Mouse (Mus musculus): Measurements from ENCODE around the gene Rasl12.
A peak's percentile ranks its signal among the peaks of the same experiment; 100 is the strongest.

Rasl12 gene

GRCm38 (mm10) chr9:65398279-65398678 is at the start of gene Rasl12:
Gene Rasl12 (plus strand): TSS chr9:65398506.
- DNase-seq: peak; percentile 99

DNA sequence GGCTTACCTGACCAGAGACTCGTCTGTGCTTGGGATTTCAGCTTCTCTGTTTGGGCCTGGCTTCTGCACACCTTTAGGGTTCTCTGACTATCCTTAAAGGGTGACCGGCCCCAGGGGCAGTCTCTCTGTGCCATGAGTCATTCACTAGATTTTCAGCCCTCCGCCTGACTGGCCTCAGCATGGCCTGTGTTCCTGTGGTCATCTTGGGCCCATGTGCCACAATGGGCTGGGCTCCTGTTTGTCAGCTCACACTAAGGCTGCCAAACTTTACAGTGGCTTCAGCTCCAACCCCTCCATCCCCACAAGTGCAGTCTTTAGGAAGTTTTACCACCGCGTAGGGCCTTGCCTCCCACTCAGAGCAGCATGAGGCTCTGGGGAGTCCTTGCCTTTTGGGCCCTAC is 45.1 kb upstream of the Rasl12 start:
- DNase-seq: peak; percentile 85

DNA sequence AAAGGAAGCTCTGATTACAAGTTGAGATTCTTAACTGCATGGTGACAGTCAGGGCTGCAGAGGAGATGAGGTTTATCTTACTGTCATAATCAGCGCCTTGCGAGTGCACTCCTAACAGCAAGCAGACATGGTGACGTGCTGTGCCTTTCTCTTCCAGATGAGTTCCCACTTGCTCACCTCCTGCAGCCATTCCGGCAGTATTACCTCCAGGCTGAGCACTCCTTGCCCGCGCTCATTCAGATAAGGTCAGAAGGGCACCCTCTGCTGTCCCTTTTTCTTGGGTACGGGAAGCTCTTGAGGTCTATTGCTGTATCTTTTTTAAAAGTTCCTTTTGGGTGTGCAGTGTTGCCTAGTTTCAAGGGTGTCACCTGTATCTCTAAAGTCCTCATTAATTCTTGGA is 41.7 kb upstream of the Rasl12 start:
- DNase-seq: peak; percentile 81

- peak; percentile 79 for DNase-seq
Observed at GRCm38 (mm10) chr9:65356971-65357370, 41.3 kb upstream of the Rasl12 start.

GRCm38 (mm10) chr9:65358956-65359480 is 39.3 kb upstream of the Rasl12 start:
- peak; percentile 91 for DNase-seq

- DNase-seq: peak; percentile 83
Observed at GRCm38 (mm10) chr9:65360641-65361448, 37.5 kb upstream of the Rasl12 start, which contains the start of gene Ubap1l. Gene Ubap1l (plus strand): TSS chr9:65361041.

GRCm38 (mm10) chr9:65363684-65364083 is 34.6 kb upstream of the Rasl12 start:
- peak; percentile 64 for DNase-seq

DNA sequence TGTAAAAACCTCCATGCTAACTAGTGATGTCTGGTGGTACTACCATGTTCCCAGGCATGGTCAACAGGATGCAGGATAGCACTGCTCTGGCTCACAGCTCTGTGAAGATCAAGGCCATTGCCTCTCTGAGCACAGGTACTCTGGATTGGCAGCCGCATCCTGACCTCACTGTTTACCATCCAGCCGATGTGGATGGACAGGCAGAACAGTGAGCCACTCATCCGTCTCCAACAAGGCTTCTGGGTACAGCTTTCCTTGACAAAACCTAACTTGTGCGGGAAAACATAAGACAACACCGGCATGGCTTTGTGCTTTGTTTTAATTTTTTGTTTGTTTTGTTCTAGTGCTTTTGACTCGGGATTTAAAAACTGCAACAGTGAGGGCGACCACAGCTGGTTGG is 32.6 kb upstream of the Rasl12 start:
- peak; percentile 61 for DNase-seq

- DNase-seq: peak; percentile 86
Observed at GRCm38 (mm10) chr9:65371756-65372155, 26.6 kb upstream of the Rasl12 start.

DNA sequence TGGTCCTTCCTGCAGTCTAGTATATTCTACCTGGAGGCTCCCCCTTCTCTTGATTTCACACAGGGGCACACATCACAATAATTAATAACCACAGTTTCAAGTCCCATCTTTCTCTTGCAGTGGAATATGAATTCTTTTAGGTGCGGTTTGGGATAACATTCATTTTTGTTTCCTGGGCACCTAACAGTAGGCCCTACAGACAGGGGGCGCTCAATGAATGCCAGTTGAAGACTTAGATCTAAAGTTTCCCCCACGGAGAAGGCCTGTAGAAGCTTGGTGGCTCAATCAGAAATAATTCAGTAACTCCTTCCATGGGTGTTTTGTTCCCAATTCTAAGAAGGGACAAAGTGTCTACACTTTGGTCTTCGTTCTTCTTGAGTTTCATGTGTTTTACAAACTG is 25.9 kb upstream of the Rasl12 start:
- peak; percentile 80 for DNase-seq

- DNase-seq: peak; percentile 93
Observed at GRCm38 (mm10) chr9:65374468-65375162, 23.7 kb upstream of the Rasl12 start.

DNA sequence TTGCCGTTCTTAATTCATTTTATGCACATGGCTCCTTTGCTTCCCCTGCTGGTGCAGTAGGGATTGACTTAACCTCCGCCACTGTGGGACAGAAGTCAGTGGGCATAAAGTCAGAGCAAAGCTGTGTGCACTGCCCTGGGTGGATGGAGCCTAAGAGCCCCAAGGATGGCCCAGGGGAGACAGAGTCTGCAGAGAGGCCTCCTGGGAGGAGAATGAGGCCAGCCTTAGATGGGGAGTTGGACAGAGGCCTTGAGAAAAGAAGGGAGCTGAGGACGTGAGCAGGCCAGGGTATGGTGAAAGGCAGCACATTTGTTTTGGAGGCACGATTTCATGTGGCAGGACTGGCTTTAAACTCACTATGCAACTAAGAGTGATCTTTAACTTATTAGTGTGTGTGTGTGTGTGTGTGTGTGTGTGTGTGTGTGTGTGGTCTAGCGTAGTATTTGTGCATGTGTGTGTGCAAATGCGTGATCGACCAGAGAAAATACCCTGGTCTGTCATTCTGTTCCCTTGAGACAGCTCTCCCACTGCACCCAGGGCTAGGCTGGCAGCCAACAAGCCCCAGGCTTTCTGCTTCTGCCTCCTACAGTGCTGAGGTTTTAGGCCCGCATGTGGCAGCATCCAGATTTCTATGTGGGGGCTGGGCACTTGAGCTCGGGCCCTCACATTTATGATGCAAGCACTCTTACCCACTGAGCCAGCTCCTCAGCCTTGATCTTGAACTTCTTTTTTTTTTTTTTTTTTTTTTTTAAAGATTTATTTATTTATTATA is 23.0 kb upstream of the Rasl12 start:
- peak; percentile 93 for DNase-seq

- no peak for DNase-seq
Observed at GRCm38 (mm10) chr9:65381017-65381590, 17.2 kb upstream of the Rasl12 start.

DNA sequence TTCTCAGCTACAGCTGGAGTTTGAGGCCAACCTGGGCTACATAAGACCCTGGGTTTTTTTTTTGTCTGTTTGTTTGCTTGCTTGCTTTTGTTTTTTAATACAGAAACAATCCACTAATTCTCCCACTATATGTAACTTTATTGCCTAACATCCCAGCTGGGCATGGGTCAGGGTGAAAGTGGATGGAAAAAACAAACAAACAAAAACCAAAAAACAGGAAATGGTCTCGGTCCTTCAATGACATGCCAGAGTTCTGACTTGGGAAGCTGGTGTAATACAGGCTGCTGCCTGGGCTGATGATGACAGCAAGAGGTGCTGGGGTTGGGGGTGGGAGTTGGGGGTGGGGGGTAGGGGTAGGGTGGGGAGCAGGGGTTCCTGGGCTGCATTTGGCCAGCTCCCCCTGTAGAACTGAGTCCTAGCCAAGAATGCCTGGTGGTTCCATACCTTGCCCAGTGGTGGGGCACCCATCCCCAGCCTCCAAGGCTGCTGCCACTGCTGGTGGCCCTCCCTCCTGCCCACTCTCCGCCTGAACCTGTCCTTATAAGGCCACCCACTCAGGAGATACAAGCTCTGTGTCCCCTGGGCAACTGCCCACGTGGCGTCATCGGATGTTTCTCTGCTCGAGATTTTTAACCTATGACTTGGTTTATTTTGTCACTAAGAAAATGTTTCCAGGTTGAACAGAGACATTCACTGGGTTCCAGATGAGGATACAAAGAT is 16.1 kb upstream of the Rasl12 start:
- DNase-seq: no peak

- DNase-seq: no peak
Observed at GRCm38 (mm10) chr9:65382751-65383097, 15.6 kb upstream of the Rasl12 start.

DNA sequence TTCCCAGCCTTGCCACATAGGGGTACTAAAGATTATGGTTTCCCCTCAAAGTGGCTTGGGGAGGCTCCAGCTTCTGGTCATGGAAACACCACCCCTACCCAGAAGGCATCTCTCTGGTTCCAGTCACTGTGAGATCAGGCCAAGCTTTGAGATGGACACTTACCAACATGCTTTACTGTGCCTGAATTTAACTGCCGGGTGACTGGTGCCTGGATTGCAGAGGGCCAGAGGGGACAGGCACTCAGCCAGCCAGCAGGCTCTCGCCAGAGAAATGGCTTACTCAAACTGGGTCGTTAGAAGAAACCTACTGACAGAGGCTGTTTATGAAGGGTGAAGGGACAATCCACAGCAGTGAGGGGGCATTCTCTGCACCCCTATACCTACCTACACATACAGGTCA is 14.0 kb upstream of the Rasl12 start:
- no peak for DNase-seq

- DNase-seq: no peak
Observed at GRCm38 (mm10) chr9:65386373-65387140, 11.7 kb upstream of the Rasl12 start.

DNA sequence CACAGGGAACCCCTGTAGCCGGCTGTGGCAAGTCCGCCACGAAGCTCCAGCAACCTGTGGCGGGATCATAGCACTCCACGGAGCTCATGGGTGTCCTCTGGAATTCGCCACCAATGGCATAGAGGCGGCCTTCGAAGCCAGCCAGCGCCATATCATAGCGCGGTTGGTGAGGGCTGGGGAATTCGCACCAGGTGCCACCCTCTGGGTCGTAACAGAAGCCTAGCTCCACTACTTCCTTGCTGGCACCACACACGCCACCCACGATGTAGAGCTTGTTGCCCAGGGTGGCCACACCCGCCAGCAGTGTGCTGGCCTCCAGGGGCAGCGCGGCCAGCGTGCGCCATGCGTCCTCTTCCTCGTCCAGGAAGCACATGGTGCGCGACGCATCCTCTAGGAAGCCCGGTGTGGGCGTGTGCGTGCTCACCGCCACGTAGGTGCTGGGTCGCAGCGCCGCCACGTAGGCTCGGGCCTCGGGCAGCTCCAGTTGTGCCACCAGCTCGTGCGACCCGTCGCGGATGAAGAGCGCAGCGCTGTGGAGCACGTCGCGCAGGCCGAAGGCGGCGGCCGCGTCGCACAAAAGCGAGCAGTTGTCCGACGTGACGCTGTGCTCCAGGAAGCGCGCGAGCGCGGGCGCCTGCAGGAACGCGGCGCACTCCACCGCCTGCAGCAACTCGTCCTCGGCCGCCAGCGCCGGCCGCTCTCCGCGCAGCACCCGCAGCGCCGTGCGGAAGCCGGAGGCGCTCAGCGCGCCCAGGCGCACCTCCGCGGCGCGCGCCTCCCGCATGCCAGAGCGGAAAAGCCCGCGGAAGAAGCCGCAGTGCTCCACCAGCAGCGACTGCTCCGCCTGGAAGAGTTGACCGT is 7.3 kb upstream of the Rasl12 start:
- DNase-seq: no peak

DNA sequence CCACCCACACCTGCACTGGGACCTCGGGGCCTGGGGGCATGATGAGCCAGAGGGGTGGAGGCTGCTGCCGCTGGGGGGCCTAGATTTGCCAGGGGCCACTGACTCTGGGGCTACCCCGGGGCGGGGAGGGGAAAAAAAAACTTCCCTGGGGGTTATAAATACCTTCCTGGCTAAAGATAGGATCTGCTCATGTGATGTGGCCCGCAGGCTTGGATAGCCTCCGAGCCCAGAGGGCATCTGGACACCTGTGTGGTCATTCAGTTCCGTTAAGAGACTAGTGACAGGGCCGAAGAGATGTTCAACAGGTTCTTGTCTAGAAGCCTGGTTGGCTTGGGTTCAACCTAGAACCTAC is 6.7 kb upstream of the Rasl12 start, which contains the start of gene Kbtbd13:
Gene Kbtbd13 (minus strand): TSS at position 40 of the 352 bp plus-strand sequence.
- DNase-seq: peak; percentile 96

GRCm38 (mm10) chr9:65392638-65393364 is 5.5 kb upstream of the Rasl12 start:
- DNase-seq: peak; percentile 95

All from heart, adult 11 months (tissue).